Comparison of ENCODE assay signal across 9 mouse cellular contexts in the genomic region with DNA sequence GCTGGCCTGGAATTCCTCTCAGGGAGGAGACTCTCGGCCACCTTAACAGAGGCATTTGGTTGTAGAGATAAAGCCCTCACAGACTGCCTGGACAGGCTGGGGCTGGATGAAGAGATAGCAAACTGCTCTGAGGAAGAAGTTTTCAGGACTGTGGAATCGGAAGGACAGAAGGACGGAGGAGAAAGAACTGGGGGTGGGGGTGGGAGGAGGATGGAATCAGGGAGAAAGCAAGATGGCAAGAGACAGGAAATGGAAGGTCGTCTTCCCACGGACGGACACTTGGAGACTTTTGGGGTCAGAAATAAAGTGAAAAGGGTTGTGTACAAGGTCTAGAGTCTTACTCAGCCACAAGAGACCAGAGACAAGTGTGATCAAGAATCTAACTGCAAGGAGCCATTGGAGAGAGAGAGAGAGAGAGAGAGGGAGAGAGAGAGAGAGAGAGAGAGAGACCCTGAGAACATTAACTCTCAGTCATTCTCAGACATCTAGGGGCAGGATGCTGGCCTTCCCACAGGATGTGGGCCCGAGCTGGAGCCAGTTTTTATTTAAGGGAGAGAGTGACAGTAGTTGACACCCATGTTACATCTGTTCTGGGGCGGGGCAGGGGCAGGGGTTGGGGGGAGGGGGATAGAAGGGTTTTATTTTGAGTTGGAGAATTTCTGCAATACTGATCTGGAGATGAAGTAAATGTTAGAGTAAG.
DNase-seq lines count a peak whose midpoint lies in the region; ATAC-seq and TF ChIP-seq lines count a peak whose summit lies in the region.
"Had no signal": no experiment of that assay in that cellular context is flagged by ENCODE, and none has a peak within 500 bp of the region (broad histone marks: within the 10 kb centered on the region; RNA-seq: fewer than 3 reads in every experiment).

No protein-coding gene starts in this region.

- WGBS in kidney, postnatal 0 days = 38% methylated on average over 8 of the region's 8 CpGs
- 23% methylated on average over 8 of the region's 8 CpGs for WGBS in heart, embryonic 16.5 days

- ATAC-seq in kidney, postnatal 0 days (replicated peaks; ENCODE audit: low FRiP score, low read depth) = no peak
- ATAC-seq in heart, embryonic 16.5 days (replicated peaks; ENCODE audit: extremely low read depth, insufficient read depth, low FRiP score) = peak; percentile 57; the same call in 1 of the 2 replicates
- ATAC-seq: forebrain, embryonic 14.5 days; intestine, embryonic 16.5 days had no signal

- no peaks in the 10 kb centered on the region; the same call in 1 of the 2 replicates for H3K4me1 ChIP-seq in kidney, postnatal 0 days (replicated peaks; ENCODE audit: insufficient read depth, low read length)
- H3K4me1 ChIP-seq in heart, embryonic 16.5 days (ENCODE audit: control insufficient read depth, insufficient read depth, low read length) = peaks cover 9% of the 10 kb centered on the region

- H3K27ac ChIP-seq in kidney, postnatal 0 days = peak overlapping the region; percentile 50
- H3K27ac ChIP-seq in heart, embryonic 16.5 days (ENCODE audit: low read length) = peak overlapping the region; percentile 40

- no peaks in the 10 kb centered on the region for H3K9me3 ChIP-seq in kidney, postnatal 0 days (replicated peaks; ENCODE audit: low read length)
- no peaks in the 10 kb centered on the region for H3K9me3 ChIP-seq in heart, embryonic 16.5 days (replicated peaks; ENCODE audit: control insufficient read depth, low read length)

- DNase-seq in kidney, postnatal 0 days (ENCODE audit: low spot score) = peak; percentile 33
- DNase-seq in kidney, adult 9 months = no peak
- peak; percentile 42 for DNase-seq in c-Kit-positive CD71-positive TER-119-positive erythroid progenitor cells, embryonic 14.5 days (ENCODE audit: low spot score)
- DNase-seq in lung, postnatal 10 days = peak; percentile 62
- DNase-seq in spleen, adult 18-20 months = no peak
- no peak for DNase-seq in spleen, postnatal 36 days (ENCODE audit: low spot score in 2 of 2)

- H3K9ac ChIP-seq in kidney, postnatal 0 days (ENCODE audit: low read depth, low read length) = no peak overlapping the region
- H3K9ac ChIP-seq in heart, embryonic 16.5 days (ENCODE audit: low read length) = no peak overlapping the region

- no peak for TF ChIP-seq CTCF in kidney, postnatal 0 days (IDR thresholded peaks at IDR 0.05; ENCODE audit: low read depth)

- H3K4me2 ChIP-seq in kidney, postnatal 0 days (ENCODE audit: low read length) = no peak overlapping the region
- peak overlapping the region; percentile 1; the same call in 1 of the 2 replicates for H3K4me2 ChIP-seq in heart, embryonic 16.5 days (ENCODE audit: low read depth, low read length)

- H3K27me3 ChIP-seq in kidney, postnatal 0 days (ENCODE audit: insufficient read depth, low read length) = no peaks in the 10 kb centered on the region
- no peaks in the 10 kb centered on the region for H3K27me3 ChIP-seq in heart, embryonic 16.5 days (ENCODE audit: control insufficient read depth, insufficient read depth, low read length)

- no peaks in the 10 kb centered on the region for H3K36me3 ChIP-seq in kidney, postnatal 0 days (ENCODE audit: insufficient read depth, low read length)
- H3K36me3 ChIP-seq in heart, embryonic 16.5 days (ENCODE audit: control insufficient read depth, insufficient read depth) = no peaks in the 10 kb centered on the region

- H3K4me3 ChIP-seq in kidney, postnatal 0 days (replicated peaks; ENCODE audit: low read depth, low read length) = no peak overlapping the region
- H3K4me3 ChIP-seq in heart, embryonic 16.5 days (ENCODE audit: low read length) = no peak overlapping the region

Comparison
In these comparisons a context has a peak if more than half of its experiments do, and no peak if none do; other contexts are left out.
1. DNase-seq: peak in kidney, postnatal 0 days (single experiment), c-Kit-positive CD71-positive TER-119-positive erythroid progenitor cells, embryonic 14.5 days (single experiment) and lung, postnatal 10 days (single experiment); none in kidney, adult 9 months (single experiment), spleen, adult 18-20 months (0 of 2) and spleen, postnatal 36 days (0 of 2).